Mouse (Mus musculus) 416B (cell line): ENCODE data around the gene Shank1.

Experiments used
- DNase-seq: peaks from one replicate; pipeline ENCODE4 v3.0.0; 2011; ENCODE audit warnings: low read depth

Shank1 gene

GRCm38 (mm10) chr7:44304775-44305641, 5.0 kb upstream of the Shank1 start:
- DNase-seq, result peak; percentile 100

DNA sequence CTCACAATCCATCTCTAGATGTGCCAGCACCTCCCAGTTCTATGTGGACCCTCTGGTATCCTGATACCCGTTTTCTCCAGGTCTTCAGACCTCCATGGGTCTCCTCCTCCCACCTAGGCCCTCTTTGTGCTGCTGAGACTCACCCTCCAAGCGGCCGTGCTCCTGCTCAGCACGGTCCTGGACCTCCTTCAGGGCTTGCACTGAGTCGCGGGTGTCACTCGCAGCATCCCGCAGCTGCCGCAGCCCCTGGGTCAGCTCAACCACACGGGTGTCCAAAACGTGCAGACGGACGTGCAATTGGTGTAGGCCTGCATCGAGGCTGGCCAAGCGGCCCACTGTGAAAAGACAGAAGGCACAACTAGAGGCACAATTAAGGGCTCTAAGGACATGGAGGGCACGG, 4.4 kb upstream of the Shank1 start:
- no peak for DNase-seq

DNA sequence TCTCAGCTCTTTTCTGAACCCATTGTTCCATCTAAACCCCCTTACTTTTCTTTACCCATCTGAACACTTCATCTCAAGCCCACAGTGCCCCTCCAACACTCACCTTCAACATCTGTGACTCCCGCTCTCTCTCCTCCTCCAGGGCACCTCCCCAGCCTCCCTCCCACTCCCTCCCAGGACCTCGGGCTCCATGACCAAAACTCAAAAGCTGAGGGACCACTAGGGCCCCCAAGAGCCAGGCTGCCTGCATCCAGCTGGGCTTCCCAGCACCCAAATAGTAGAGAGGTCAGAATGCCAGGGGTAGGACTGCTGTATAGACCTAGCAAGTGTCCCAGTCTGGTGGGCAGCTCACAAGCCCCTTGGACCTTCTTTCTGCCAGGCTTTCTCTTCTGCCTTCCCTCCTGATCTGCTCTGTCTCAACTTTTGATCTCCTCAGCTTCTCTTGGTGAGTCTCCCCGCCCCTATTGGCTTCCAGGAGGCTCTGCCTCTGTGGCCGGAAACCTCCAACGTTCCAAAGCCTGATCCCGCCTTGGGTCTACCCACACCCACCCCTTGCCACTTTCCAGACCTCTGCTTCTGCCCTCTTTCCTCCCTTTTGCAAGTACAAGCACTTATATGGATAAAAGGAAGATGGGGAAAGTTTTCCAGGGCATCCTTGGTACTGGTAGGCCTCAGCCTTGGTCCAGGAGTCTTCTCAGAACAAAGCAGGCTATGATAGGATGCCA, 3.4 kb upstream of the Shank1 start, which contains the start of gene Clec11a:
Gene Clec11a (minus strand): TSS at position 387 of the 725 bp plus-strand sequence.
- peak; percentile 14 for DNase-seq

GRCm38 (mm10) chr7:44307261-44308020, 2.6 kb upstream of the Shank1 start:
- no peak for DNase-seq

- DNase-seq, result no peak
Observed at GRCm38 (mm10) chr7:44310285-44310877, 328 bp downstream of the Shank1 start.

DNA sequence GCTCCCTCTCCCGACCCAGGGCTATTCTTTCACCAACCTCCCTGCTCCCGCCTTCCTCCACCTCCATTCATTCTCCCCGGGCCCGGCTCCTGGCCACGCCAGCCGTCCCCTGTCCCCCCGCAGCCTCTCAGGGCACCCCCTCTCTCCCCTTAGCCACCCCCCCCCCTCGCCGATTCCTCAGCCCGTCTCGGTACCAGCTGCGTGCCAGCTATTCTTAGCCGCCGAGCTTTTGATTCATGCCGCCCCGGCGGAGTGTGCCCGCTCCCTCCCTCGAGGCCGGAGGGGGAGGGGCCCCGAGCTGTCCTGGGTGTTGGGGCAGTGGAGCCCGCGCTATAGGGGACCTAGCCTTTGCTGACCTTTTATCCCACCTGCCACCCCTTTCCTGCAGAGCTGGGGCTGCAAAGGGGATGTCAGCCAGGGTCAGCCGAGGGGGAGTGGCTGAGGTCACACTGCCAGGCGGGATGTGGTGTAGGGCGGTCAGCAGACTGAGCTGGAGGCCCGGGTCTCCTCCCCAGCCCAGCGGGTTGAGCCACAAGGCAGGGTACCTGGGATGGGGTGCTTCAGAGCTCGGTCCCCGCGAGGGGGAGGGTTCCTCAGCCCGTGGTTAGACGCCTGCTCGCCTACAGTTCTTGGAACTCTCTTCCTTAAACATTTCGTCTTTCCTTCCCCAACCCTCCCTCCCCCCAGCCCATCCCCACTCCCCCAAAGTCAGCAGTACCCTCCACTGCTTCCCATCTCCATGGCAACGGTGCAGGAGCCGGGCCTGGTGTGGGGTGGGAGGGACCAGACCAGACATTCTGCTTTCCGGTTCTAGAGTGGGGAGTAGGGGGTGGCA, 1.0 kb downstream of the Shank1 start:
- no peak for DNase-seq

DNA sequence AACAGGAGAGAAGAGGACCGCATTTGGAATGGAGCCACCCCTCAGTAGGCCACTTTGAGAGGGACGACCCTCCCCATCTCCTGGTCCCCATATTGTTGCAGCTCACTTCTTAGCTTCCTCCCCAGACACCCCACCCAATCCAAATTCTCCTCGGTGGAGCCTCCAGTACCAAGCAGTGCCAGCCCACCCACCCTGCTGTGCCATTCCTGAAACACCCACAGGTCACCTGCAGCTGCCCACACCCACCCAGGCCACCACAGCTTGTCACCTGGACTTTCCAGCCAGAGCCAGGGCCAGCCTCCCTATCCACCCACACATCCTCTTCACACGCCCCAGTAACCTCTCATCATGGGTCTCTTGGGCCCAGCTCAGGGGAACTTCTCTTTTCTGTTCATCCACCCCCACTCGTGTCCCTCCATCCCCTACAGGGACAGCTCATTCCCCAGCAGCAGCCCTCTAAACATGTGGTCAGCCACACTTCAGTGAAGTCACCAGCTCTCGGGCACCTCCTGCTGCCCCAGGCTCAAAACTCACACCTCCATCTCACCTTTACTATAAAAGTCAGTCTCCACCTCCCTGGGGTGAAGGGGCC, 1.8 kb downstream of the Shank1 start:
- no peak for DNase-seq

- DNase-seq, result no peak
Observed at GRCm38 (mm10) chr7:44312484-44312883, 2.4 kb downstream of the Shank1 start.

- peak; percentile 42 for DNase-seq
Observed at GRCm38 (mm10) chr7:44317913-44318312, 7.9 kb downstream of the Shank1 start.

GRCm38 (mm10) chr7:44320886-44321285, 10.8 kb downstream of the Shank1 start:
- DNase-seq, result no peak

DNA sequence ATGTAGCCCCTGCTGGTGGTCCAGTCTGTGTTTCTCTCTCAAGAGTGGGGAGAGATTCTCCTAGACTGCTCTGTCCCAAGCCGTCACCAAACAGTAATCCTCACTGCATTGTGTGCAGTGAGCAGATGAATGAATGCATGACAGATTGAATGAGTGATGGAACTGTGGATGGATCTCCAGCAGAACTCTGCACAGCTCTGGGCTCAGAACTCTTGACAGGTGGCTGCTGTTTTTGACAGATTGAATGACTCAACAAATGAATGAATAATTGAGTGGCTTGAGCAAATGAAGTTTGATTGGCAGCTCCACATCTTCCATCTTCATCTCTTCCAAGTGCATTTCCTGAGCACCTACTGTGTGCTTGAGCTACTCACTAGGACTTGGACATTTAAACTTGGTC, 12.2 kb downstream of the Shank1 start:
- no peak for DNase-seq

GRCm38 (mm10) chr7:44326614-44327013, 16.6 kb downstream of the Shank1 start:
- no peak for DNase-seq

- DNase-seq, result peak; percentile 15
Observed at GRCm38 (mm10) chr7:44332336-44332735, 22.3 kb downstream of the Shank1 start.

DNA sequence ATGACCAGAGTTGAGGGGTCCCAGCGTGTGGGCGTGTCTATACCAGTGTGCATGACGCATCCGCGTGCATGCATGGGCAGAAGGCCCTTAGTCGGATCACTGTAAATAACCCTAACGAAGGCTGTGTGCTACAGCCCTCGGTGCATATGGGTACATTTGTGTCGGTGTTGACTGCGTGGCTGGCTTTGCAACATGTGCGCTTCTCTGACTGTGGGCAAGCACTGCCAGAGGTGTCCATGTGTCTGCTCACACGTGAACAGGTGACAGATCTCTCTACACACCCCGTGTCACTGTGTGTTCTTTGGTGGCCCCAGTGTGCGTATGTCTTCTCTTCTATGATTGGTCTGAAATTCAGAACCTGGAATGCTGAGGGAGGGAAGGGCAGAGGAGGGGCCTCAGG, 24.1 kb downstream of the Shank1 start:
- no peak for DNase-seq

- DNase-seq, result no peak
Observed at GRCm38 (mm10) chr7:44335031-44335878, 25.2 kb downstream of the Shank1 start.

GRCm38 (mm10) chr7:44336046-44337021, 26.3 kb downstream of the Shank1 start:
- DNase-seq, result no peak

DNA sequence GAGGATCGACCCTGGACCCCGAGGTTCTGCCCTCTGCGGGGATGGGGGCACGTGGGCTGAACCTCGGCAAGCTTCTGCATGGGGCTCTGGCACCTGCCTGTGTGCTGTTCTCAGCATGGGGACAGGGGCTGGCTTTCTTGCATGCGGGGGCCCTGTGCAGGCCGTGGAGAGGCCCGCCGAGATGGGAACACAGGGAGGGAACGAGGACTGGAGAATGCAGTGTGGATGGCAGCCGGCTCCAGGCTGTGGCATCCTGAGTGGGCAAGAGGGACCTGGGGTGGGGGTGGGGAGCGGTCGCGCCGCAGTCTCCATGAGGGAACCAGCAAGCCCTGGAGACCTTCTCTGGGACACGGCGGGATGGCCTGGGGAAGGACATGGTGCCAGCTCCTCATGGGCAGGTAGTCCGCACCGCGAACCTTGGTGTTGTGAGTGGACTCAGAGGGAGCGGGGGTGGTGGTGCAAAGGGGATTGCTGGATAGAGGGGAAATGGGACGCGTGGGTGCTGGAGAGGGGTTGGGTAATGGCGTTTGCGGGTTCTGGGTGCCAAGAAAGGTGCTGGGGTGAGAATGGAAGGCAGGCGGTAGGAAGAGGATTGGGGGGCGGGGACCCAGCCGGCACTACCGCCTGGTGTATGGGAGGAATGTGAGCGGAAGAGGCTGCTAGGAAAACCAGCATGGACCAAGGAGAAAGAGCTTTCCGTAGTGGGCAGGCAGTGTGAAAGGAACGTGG, 27.2 kb downstream of the Shank1 start:
- no peak for DNase-seq

GRCm38 (mm10) chr7:44340226-44340625, 30.2 kb downstream of the Shank1 start:
- DNase-seq, result no peak
